Mouse (Mus musculus) gastrocnemius, adult 2 months (tissue): ENCODE measurements around the gene Engase. TPM values are rescaled to one million over a fixed set of nuclear protein-coding genes. Genes with fewer than 3 reads are reported as not detected.

Experiments used
- DNase-seq: peaks from one replicate; pipeline ENCODE4 v3.0.0; 2022
- H3K27ac ChIP-seq: fragments of 200-600 bp; 2 replicates; pipeline ENCODE4 v1.8.1; 2022; ENCODE audit warnings: mild to moderate bottlenecking
- H3K4me3 ChIP-seq: fragments of 200-600 bp; 2 replicates; pipeline ENCODE4 v1.8.1; 2022; ENCODE audit warnings: mild to moderate bottlenecking, moderate library complexity
- CTCF ChIP-seq: fragments of 200-600 bp; IDR thresholded peaks from 2 replicates; pipeline ENCODE4 v1.8.1; 2022; ENCODE audit warnings: antibody characterized with exemption, mild to moderate bottlenecking, moderate library complexity
- intact Hi-C: fragments of 180-260 bp; cut with DNase I; formaldehyde crosslinking; loops from one replicate; pipeline ENCODE4 v1.15.1; 2025
- long read RNA-seq, 2 experiments: library from polyadenylated mRNA; stranded (forward); transcript quantifications; one replicate each; pipeline ENCODE4 v2.0.0; 2021
- total RNA-seq, 2 experiments: library from RNA; stranded (reverse); gene quantifications; 2 replicates each; pipeline ENCODE4 v1.2.3; 2021

Gene Engase
- 1 to 10 TPM; 4.3 to 6.2 TPM for total RNA-seq
- long read RNA-seq, experiment 1, full-length matches to known transcripts: 6 of 14 reads
- long read RNA-seq, experiment 1, partial matches to known transcripts: 1 of 14 reads
- long read RNA-seq, experiment 1, other reads (novel, unspliced or antisense): 7 of 14 reads
- long read RNA-seq, experiment 2, full-length matches to known transcripts: 1 of 9 reads
- long read RNA-seq, experiment 2, partial matches to known transcripts: 2 of 9 reads
- long read RNA-seq, experiment 2, other reads (novel, unspliced or antisense): 6 of 9 reads

DNA sequence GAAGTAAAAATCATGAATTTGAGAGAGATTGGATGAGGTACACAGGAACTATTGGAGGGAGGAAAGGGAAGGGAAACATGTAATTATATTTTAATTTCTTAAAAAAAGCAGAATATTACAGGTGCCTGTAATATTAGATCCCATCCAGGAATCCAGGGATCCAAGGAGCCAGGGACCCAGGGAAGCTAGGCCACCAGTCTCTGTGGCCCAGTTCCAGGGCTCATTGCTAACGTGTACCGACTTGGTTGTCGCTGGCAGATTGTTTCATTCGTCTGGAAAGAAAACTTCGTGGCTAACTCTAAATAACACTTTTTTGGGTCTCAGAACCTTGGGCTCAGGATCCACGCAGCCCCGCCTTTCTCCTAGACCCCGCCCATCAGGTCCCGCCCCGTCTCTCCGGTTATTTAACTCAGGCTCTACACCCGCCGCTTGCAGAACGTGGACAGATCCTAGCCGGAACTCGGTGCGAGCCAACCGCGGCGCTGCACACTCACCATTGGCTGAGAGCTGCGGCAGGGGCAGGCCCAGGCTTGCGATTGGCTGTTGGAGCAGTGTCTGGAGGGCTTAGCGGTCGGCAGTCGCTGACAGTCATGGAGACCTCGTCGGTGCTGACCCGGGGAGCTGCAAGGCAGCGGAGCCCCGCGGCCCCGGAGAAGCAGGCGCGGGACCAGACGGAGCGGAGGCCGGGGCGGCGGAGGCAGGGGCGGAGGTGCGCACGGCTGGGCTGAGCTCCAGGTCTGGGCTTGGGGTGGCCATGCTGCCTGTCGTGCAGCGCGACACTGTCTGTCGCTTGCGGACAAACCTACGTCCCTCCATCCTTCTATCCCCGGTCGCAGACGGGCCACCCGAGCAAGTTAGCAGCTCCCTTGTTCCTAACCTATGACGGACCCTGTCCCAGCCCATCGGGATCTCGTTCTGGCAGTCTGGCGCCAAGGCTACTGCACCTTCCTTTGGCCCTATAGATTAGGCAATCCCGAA, at the start of gene Engase:
Gene Engase, plus strand, starts transcription at position 434 of the 978 bp plus-strand sequence.
- intact Hi-C loops: no loop called here
- DNase-seq: peak; percentile 99
- no peak for TF ChIP-seq CTCF
- peak within 1 kb of the TSS; percentile 98 for H3K4me3 ChIP-seq
- peak within 1 kb of the TSS; percentile 90 for H3K27ac ChIP-seq

DNA sequence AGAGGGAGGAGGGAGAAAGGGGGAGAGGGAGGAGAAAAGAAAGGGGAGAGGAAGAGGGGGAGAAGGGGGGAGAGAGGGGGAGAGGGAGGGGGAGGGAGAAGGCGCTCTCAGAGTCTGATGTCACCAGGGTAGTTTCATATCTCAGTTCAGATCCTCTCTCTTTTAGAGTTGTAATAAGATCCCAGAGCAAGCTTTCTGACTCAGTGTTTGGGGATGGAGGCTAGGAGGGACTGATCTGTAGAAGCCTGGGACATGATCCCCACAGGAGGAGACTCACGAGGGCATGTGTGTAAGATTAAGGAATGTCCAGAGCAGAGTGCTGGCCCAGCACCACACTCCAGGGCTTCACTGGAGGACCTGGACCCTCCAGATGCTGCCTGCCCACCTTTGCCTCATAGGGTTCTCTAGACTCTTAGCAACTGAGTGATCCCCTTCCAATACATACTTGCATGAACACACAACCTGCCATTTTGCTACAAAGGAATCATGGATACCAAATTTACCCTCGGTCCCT, 49.3 kb upstream of the Engase start:
- H3K4me3 ChIP-seq: peak overlapping the region; percentile 68
- intact Hi-C loops: no loop called here
- TF ChIP-seq CTCF: no peak

DNA sequence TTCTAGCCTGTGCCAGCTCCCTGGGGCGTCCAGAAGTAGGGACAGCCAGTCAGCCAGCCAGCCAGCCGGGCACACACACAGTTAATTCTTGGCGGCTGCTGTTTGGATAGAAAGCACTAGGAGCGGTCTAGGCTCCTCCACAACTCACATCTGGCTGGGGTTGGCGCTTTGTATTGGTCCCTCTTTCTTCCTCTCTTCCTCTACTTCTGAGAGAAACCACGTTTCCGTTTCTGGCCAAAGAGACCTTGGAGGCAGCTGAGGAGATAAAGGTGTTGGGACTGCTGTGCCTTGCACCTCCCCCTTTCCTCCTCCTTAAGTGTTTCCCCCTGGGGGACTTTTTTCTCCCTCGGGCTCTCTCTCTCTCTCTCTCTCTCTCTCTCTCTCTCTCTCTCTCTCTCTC, 48.6 kb upstream of the Engase start, which contains the start of gene C1qtnf1:
Gene C1qtnf1, plus strand, starts transcription at position 218 of the 400 bp plus-strand sequence.
- Histone ChIP-seq H3K4me3 (peak within 1 kb of the TSS; percentile 68), H3K27ac (peak within 1 kb of the TSS; percentile 88)
- no peak for TF ChIP-seq CTCF
- intact Hi-C loops: no loop called here
- DNase-seq: peak; percentile 66

More for the DNA sequence above, 49.3 kb upstream of the Engase start:
- peak overlapping the region; percentile 88 for H3K27ac ChIP-seq
- DNase-seq: no peak

DNA sequence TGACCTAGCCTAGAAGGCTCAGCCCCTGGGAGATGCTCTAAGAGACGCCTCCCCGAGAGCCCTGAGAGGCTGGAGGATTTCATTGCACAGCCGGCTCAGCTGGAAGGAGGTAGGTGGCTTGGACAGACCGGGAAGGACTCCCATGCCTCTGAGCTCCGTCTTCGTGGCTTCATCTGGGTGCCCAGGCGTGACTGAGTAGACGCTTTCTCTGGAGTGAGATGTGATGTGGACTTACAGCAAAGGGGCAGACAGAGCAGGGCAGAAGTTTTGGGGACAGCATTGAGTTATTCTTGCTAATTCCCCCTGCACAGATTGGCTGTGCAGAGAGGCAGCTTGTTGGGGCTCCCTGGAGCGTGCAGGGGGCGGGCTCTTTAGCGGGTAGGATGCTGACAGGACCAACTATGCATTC, 48.2 kb upstream of the Engase start:
- TF ChIP-seq CTCF: no peak
- Histone ChIP-seq H3K4me3 (peak overlapping the region; percentile 68), H3K27ac (peak overlapping the region; percentile 88)
- peak; percentile 57 for DNase-seq
- intact Hi-C loops: no loop called here

DNA sequence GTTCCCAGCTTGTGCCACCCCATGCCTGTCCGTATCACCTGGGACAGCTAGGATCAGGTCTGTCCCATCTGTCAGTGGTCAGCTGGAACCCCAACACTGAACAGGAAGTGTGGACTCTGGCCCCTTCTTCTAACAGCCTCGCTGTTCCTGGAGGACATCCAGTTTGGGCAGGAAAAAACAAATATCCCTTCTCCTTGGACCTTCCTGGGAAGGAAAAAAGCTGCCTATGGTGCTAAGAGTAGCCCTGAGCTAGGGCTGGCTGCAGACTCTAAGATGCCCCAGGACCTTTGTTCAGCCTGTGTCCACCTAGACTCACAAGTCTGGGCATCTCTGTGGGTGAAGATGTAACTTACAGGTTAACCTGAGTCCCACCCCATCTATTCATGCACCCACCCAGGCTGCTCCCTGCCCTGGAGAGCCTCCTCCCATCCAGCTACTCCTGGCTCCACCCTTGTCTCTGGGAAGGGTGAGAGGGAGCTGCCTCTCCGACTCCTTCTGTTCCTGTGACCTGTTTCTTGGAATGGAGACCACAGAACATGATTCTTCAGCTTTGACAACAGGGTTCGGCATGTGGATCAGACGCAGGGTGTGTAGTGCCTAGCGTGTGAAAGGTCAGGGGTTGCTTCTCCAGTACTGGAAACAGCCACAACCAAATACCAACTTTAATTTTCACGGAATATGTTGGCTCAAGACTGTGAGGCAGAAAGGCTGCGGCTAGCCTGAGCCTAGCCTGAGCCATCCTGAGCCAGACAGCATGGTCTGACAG, 47.5 kb upstream of the Engase start:
- H3K27ac ChIP-seq: peak overlapping the region; percentile 88
- intact Hi-C loops: no loop called here
- TF ChIP-seq CTCF: no peak
- peak; percentile 48 for DNase-seq
- H3K4me3 ChIP-seq: peak overlapping the region; percentile 68

DNA sequence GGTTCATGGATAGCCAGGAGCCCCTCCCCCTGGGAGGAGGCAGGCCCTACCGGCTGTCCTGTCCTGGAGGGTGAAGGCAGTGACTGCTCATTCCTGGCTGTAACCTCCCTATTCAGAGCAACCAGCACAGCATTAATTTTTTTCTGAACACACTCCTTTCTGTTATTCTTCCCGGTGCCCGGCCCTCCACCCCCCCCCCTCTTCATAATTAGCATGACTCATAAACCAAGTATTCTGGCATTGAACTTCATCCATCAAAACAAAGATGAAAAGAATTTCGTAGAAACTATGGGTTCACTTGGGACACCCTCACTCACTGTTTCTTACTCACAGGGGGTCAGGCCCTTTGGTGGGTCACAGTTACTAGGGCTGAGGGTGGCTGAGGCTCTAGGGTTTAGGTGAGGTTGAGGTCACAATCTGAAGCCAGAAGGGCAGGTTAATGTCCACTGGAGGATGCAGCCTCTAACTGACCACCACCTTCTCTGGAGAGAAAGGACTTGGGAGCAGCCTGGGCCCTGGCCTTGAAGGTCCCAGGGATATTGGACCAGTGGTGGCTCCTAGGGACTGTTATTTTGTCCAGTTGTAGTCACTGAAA, 46.2 kb upstream of the Engase start:
- Histone ChIP-seq H3K27ac (peak overlapping the region; percentile 88), H3K4me3 (peak overlapping the region; percentile 68)
- no peak for TF ChIP-seq CTCF
- intact Hi-C loops: no loop called here
- DNase-seq: no peak

DNA sequence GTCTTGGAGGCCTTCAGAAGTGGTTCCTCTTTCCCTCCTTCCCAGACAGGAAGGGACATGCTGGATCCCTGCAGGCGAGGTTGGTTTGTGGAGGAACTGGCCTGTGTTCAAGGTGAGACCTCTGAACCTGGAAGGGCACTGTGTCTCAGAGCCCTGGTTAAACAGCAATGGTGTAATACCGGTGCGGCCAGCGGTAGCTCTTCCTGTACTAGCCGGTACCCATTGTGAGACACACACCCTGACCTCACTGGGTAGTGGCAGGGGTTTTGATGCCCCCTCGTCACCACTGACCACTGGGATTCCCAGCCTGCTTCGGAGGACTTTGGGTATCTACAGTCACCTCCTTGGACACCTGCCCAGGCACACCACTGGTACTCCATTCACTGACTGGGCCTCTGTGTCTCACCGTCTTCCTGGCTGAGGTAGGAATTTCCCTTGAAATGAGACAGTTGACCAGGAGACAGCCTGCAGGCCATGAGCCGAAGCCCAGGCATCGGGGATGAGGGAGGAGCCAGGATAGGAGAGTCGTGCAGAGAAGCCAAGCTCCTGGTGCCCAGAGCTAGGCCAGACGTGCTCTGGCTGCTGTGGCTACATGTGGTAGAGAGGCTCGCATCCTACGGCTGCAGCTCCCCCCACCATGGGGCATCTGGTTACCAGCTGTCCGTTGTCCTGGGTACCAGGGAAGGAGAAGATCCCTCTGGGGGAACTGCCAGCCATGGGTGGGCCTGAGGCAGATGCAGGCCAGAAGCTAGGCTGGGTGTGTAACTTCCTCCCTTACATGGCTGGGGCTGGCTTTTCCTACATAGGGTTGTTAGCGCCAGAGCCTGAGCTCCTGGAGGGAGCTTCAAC, 45.3 kb upstream of the Engase start:
- intact Hi-C loops: no loop called here
- Histone ChIP-seq H3K27ac (peak overlapping the region; percentile 88), H3K4me3 (peak overlapping the region; percentile 45)
- no peak for TF ChIP-seq CTCF
- peak; percentile 37 for DNase-seq

DNA sequence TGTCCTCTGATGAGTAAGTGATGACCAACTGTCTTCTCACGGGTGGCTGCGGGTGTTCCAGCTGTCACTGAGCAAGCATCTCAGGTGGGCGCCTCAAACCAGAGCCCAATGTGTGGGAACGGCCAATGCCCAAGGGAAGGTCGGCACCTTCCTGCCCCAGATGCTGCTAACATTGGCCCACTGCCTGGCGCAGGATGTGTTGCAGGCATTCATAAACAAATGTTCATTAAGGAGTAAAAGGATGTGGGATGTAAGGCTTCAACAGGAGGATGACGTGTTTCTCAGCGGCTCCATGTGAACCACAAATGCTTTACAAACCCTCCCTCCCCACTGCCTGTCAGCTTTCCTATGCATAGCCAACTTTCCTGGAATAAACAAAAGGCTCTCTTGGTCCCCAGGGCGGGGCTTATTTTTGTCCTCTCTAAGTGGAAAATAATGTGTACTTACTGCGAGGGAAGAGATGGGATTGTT, 43.2 kb upstream of the Engase start:
- Histone ChIP-seq H3K4me3 (peak overlapping the region; percentile 64), H3K27ac (peak overlapping the region; percentile 88)
- DNase-seq: peak; percentile 54
- intact Hi-C loops: no loop called here
- TF ChIP-seq CTCF: no peak

DNA sequence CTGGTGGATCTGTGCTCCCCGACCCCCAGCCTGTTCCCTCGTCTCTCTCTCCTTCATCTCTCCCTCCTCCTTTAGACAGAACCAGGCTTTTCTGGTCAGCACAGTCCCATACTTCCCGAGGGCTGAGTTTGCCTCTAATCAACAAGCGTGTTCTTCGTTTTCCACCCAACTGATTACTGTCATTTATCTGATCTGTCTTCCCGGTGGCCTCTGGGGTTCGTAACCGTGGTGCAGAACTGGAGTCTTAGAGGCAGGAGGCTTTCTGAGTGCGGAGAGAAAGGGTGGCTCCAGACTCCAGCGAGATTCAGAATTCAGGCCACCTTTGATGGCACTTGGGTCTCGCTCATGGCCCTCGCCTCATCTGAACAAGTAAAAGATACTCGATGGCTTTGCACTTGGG, 42.5 kb upstream of the Engase start:
- no peak for DNase-seq
- intact Hi-C loops: no loop called here
- peak overlapping the region; percentile 64 for H3K4me3 ChIP-seq
- H3K27ac ChIP-seq: peak overlapping the region; percentile 88
- TF ChIP-seq CTCF: no peak

DNA sequence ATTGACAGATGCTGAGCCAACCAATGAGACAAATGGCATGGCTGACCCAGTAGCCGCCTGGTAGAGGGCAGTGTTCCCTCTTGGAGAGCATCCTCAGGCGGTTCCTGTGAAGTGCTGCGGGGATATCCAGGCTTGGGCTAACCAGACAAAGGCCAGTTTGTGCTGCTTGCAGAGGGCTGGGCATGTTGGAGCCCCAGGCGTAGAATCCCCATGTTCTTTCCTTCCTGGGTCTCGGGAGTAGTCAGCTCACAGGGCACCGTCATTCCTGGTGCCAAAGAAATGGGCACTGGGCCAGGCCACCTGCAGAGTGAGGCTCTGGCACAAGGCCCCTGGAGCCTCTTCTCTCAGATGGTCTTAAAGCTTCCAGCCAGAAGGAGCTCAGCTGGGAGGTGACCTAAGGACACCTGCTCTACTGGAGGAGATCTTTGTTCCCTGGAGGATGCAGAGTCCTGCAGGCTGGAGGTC, 40.1 kb upstream of the Engase start:
- peak overlapping the region; percentile 31 for H3K27ac ChIP-seq
- intact Hi-C loops: no loop called here
- TF ChIP-seq CTCF: peak; percentile 42
- no peak for DNase-seq
- no peak overlapping the region for H3K4me3 ChIP-seq
